Mouse (Mus musculus) CH12.LX (cell line): Measurements from ENCODE around the gene Rabac1.

ENCODE experiments used
- CHD1 ChIP-seq: IDR thresholded peaks from 2 replicates; pipeline ENCODE4 v1.6.1; 2012; ENCODE audit warnings: low read depth, low read length, improper control_type of control experiment, inconsistent platforms
- CTCF ChIP-seq, 2 experiments: IDR thresholded peaks in 1 of 2; conservative IDR thresholded peaks in 1 of 2; 2 replicates each; pipeline ENCODE4 v1.5.1; 2011 to 2012; ENCODE audit warnings: low read depth in 2 of 2, low read length in 2 of 2, improper control_type of control experiment in 1 of 2, inconsistent platforms in 1 of 2, mild to moderate bottlenecking in 1 of 2, moderate library complexity in 1 of 2
- E2F4 ChIP-seq: IDR thresholded peaks from 2 replicates; pipeline ENCODE4 v1.6.1; 2011; ENCODE audit warnings: low read depth, low read length, improper control_type of control experiment; ENCODE audit not compliant: insufficient replicate concordance
- ELF1 ChIP-seq: IDR thresholded peaks from 2 replicates; pipeline ENCODE4 v1.6.1; 2014; ENCODE audit warnings: low read depth, mild to moderate bottlenecking, inconsistent platforms, low read length, improper control_type of control experiment
- EP300 ChIP-seq: IDR thresholded peaks from 2 replicates; pipeline ENCODE4 v1.6.1; 2011; ENCODE audit warnings: low read length, improper control_type of control experiment
- HCFC1 ChIP-seq: IDR thresholded peaks from 2 replicates; pipeline ENCODE4 v1.6.1; 2012; ENCODE audit warnings: low read depth, mild to moderate bottlenecking, inconsistent platforms, low read length, improper control_type of control experiment
- MAFK ChIP-seq: IDR thresholded peaks from 2 replicates; pipeline ENCODE4 v1.6.1; 2011; ENCODE audit warnings: low read length, improper control_type of control experiment; ENCODE audit not compliant: insufficient replicate concordance
- MYC ChIP-seq: IDR thresholded peaks from 2 replicates; pipeline ENCODE4 v1.6.1; 2011; ENCODE audit warnings: low read depth, mild to moderate bottlenecking, improper control_type of control experiment, low read length
- POLR2AphosphoS2 ChIP-seq: IDR thresholded peaks from 2 replicates; pipeline ENCODE4 v1.6.1; 2011; ENCODE audit warnings: low read depth, low read length, improper control_type of control experiment
- SMC3 ChIP-seq: IDR thresholded peaks from 2 replicates; pipeline ENCODE4 v1.6.1; 2011; ENCODE audit warnings: low read depth, low read length, improper control_type of control experiment
- USF1 ChIP-seq: IDR thresholded peaks from 2 replicates; pipeline ENCODE4 v1.6.1; 2014; ENCODE audit warnings: low read depth, mild to moderate bottlenecking, inconsistent platforms, low read length, improper control_type of control experiment
- ZMIZ1 ChIP-seq: IDR thresholded peaks from 2 replicates; pipeline ENCODE4 v1.6.1; 2012; ENCODE audit warnings: low read depth, mild to moderate bottlenecking, inconsistent platforms, low read length, improper control_type of control experiment

- TF ChIP-seq ZMIZ1: no peak
- no peak for TF ChIP-seq MAFK
- TF ChIP-seq CTCF (conservative IDR thresholded peaks at IDR 0.05 in 1 of 2, IDR thresholded peaks at IDR 0.05 in 1 of 2; ENCODE audit: low read depth in 2 of 2, low read length in 2 of 2): no peak
- TF ChIP-seq SMC3: no peak
- TF ChIP-seq MYC: no peak
- TF ChIP-seq HCFC1: no peak
- TF ChIP-seq ELF1: no peak
- no peak for TF ChIP-seq USF1
- no peak for TF ChIP-seq CHD1
- no peak for TF ChIP-seq E2F4
- no peak for TF ChIP-seq EP300
- no peak for TF ChIP-seq POLR2AphosphoS2
Measured at GRCm38 (mm10) chr7:24983396-24983795, 10.8 kb upstream of the Rabac1 start.
